Mouse (Mus musculus) hindbrain, embryonic 11.5 days (tissue): ENCODE measurements around the gene Vps4b. TPM values are rescaled to one million over a fixed set of nuclear protein-coding genes. Genes with fewer than 3 reads are reported as not detected.
A peak's percentile ranks its signal among the peaks of the same experiment; 100 is the strongest.

Experiments used
- ATAC-seq: fragments of 200-750 bp; cut with Nextera tagmentation; 2 replicates; pipeline ENCODE4 v1.8.0; 2017; ENCODE audit warnings: mild to moderate bottlenecking, moderate TSS enrichment, moderate library complexity; ENCODE audit not compliant: low FRiP score
- DNase-seq: peaks from one replicate; pipeline ENCODE4 v3.0.0-alpha.2; 2015; ENCODE audit warnings: low spot score
- H3K27ac ChIP-seq: fragments of 300-500 bp; sonication (generic); 2 replicates; pipeline ENCODE4 v1.5.1; 2014; ENCODE audit warnings: mild to moderate bottlenecking, low read depth, low read length
- H3K27me3 ChIP-seq: fragments of 300-500 bp; sonication (generic); 2 replicates; pipeline ENCODE4 v1.6.1; 2014; ENCODE audit warnings: mild to moderate bottlenecking, low read length, moderate library complexity, mixed read lengths; ENCODE audit not compliant: control insufficient read depth, insufficient read depth
- H3K36me3 ChIP-seq: fragments of 300-500 bp; sonication (generic); 2 replicates; pipeline ENCODE4 v1.6.1; 2014; ENCODE audit warnings: mild to moderate bottlenecking, low read length, moderate library complexity, mixed read lengths; ENCODE audit not compliant: control insufficient read depth, insufficient read depth
- H3K4me1 ChIP-seq: fragments of 300-500 bp; sonication (generic); replicated peaks from 2 replicates; pipeline ENCODE4 v1.6.1; 2014; ENCODE audit warnings: low read length, mixed read lengths; ENCODE audit not compliant: control insufficient read depth, insufficient read depth
- H3K4me2 ChIP-seq: fragments of 300-500 bp; sonication (generic); replicated peaks from 2 replicates; pipeline ENCODE4 v1.6.1; 2014; ENCODE audit warnings: mild to moderate bottlenecking, low read depth, low read length
- H3K4me3 ChIP-seq: fragments of 300-500 bp; sonication (generic); 2 replicates; pipeline ENCODE4 v1.5.1; 2014; ENCODE audit warnings: low read depth, low read length
- H3K9ac ChIP-seq: fragments of 300-500 bp; sonication (generic); 2 replicates; pipeline ENCODE4 v1.6.1; 2014; ENCODE audit warnings: low read depth, low read length
- H3K9me3 ChIP-seq: fragments of 300-500 bp; sonication (generic); 2 replicates; pipeline ENCODE4 v1.6.1; 2016; ENCODE audit warnings: low read length; ENCODE audit not compliant: control insufficient read depth
- WGBS: fragments of 180-500 bp; shearing (Covaris S2); extraction: QIAGEN DNeasy Blood & Tissue Kit; methylation state at CpG from one replicate; pipeline ENCODE4 v1.1.7; 2014; 5-methylcytosine and 5-hydroxymethylcytosine counted together
- polyA plus RNA-seq: library from polyadenylated mRNA; unstranded; fragments of >200 nt; fragmentation: Nextera tagmentation; extraction: Ambion mirVana; gene quantifications from 2 replicates; pipeline ENCODE4 v1.2.1, GENCODE M21; 2014

Vps4b gene
- polyA plus RNA-seq, 1 experiment from 2014 or later, result 70.7 TPM

DNA sequence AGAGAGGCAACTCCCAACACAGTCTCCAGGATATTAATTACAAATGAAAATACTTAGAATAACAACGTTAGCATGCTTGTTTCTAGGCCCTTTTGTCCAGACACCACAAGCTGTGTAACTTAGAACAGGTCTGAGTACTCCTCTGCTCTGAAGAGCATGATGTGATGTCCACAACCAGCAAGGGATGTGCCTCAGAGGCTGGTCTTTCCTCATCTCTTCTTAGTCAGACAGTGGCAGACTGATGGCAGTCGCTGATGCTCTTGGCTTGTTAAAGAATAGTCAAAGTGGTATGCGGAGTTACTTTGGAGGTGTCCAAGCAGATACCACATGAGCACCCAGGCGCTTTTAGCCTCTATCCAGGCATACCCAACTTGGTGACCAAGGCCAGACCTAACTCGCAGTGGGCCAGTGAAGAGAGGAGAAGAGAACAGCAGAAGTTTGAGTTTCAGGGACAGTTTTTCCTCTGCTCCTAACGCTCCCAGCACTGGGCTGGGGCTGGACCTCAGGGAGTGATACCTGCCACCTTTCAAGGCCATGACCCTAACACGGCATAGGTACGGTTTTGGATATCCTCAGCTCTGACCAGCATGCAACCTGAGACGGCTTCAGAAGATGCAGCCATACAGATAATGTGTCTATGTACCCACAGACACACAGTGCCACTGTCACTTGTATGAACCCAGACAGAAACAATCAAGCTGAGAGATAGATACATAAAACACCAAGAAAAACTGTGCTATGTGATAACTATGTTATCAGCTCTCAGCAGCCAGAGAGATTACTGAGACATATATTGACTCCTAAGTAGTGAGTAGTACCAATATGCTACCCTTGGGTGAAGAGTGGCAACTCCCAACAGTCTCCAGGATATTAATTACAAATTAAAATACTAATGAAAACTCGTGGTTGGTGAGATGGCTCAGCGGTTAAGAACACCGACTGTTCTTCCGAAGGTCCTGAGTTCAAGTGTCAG, 81.1 kb downstream of the Vps4b start:
- H3K4me3 ChIP-seq, result no peak overlapping the region
- 85% methylated on average over 13 of the region's 13 CpGs for WGBS
- no peaks in the 10 kb centered on the region; the same call in 1 of the 2 replicates for H3K4me1 ChIP-seq
- no peaks in the 10 kb centered on the region for H3K36me3 ChIP-seq
- H3K9ac ChIP-seq, result no peak overlapping the region
- ATAC-seq (no peak), DNase-seq (no peak)
- H3K27ac ChIP-seq, result no peak overlapping the region
- H3K4me2 ChIP-seq, result no peak overlapping the region
- H3K9me3 ChIP-seq, result no peaks in the 10 kb centered on the region
- no peaks in the 10 kb centered on the region; the same call in 1 of the 2 replicates for H3K27me3 ChIP-seq

DNA sequence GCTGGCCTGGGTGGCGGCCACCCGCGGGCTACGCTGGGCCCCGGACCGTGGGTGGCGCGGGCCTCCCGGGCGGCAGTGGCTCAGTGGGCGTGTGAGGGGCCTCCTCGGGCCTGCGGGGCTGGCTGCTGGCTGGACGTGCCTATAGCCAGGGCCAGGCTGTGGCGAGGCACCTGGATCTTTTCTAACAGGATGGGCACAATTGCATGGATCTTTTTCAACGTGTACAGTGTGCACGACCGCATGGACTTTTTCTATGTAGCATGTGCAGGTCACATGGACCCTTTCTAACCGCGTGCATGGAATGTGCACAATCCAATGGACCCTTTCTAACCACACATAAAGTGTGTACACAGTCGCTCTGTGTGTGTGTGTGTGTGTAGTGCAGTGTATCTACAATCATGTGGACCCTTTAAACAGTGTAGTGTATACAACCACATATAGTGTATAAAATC, 82.0 kb downstream of the Vps4b start:
- peak overlapping the region; percentile 74 for H3K4me3 ChIP-seq
- peak; percentile 86 for ATAC-seq
- H3K27ac ChIP-seq, result peak overlapping the region; percentile 79
- no peaks in the 10 kb centered on the region for H3K9me3 ChIP-seq
- peak overlapping the region; percentile 66 for H3K4me2 ChIP-seq
- no peaks in the 10 kb centered on the region for H3K36me3 ChIP-seq
- H3K9ac ChIP-seq, result peak overlapping the region; percentile 88
- no peaks in the 10 kb centered on the region; the same call in 1 of the 2 replicates for H3K27me3 ChIP-seq
- 8% methylated on average over 14 of the region's 21 CpGs for WGBS
- H3K4me1 ChIP-seq, result no peaks in the 10 kb centered on the region; the same call in 1 of the 2 replicates
- peak; percentile 59 for DNase-seq

Other genes starting within 250 kb of the Vps4b start
- gene Bcl2, start 82.5 kb downstream of the Vps4b start, polyA plus RNA-seq, result 5.9 and 6.9 TPM in 2 replicates
- 9.8 and 10.3 TPM in 2 replicates for gene Kdsr, start 37.0 kb downstream of the Vps4b start, polyA plus RNA-seq
- gene Serpinb5, start 64.4 kb upstream of the Vps4b start, polyA plus RNA-seq, result 0.15 TPM in 1 of 2 replicates, not detected in the other
- gene Serpinb12, start 137.7 kb upstream of the Vps4b start, polyA plus RNA-seq, result not detected in 2 replicates
- gene Serpinb13, start 184.3 kb upstream of the Vps4b start, polyA plus RNA-seq, result not detected in 2 replicates